Mouse (Mus musculus): ENCODE data around the gene Zbtb16. TPM values are rescaled to one million over a fixed set of nuclear protein-coding genes. Genes with fewer than 3 reads are reported as not detected.

Gene Zbtb16
- polyA plus RNA-seq, 1 experiment from 2014 or later = 7.7 TPM

DNA sequence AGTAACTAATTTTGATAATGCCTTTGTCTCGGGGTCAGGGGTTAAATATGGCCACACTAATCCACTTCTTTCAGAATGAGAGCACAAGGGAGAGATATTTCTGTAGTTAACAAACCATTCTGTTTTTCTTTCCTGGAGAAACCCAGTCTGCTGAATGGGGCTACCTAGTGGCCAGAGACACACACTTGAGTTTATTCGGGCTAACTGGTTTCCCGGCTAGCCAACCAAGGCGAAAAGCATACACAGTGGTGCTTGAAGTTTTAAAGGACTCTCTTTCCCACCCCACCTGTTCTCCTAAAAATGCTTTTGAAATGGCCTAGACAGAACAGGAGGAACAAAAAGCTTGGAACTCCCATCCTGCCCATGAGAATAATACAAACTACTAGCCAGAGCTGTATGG lies 140.2 kb downstream of the Zbtb16 start:
- Histone ChIP-seq H3K9ac (no peak overlapping the region), H3K4me1 (peaks cover 33% of the 10 kb centered on the region), H3K27me3 (replicated peaks) (no peaks in the 10 kb centered on the region), H3K4me3 (no peak overlapping the region), H3K4me2 (replicated peaks) (no peak overlapping the region), H3K36me3 (no peaks in the 10 kb centered on the region), H3K27ac (no peak overlapping the region), H3K9me3 (no peaks in the 10 kb centered on the region)
- ATAC-seq (ENCODE audit: low FRiP score, low read depth) = no peak
- WGBS = 76% methylated on average over 4 of the region's 4 CpGs

DNA sequence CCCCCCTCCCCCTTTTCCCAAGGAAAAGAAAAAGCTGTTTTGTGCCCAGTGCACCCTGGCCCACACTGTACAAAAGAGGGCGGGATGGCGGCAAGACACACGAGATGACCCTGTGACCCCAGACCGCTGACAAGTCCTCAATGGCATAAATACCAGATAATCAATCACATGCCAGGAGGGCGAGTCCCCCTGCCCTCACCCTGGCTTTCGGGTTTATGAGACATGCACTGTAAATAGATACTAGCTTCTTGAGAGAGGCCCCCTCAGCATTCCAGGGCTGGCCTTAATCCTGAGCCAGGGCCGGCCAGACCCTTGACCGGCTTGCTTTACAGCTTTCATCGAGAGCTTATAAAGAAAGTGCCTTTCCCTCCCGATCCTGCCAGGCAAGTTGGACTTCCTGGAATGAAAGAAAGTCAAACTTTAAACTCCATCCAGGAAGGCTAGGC lies 141.4 kb downstream of the Zbtb16 start:
- no peak overlapping the region for H3K9ac ChIP-seq
- no peaks in the 10 kb centered on the region for H3K27me3 ChIP-seq (replicated peaks)
- H3K4me3 ChIP-seq = no peak overlapping the region
- H3K27ac ChIP-seq = no peak overlapping the region
- no peaks in the 10 kb centered on the region for H3K36me3 ChIP-seq
- peaks cover 32% of the 10 kb centered on the region for H3K4me1 ChIP-seq
- H3K4me2 ChIP-seq (replicated peaks) = 0 out of 2 replicates have a peak overlapping the region, but pooled peaks have one; percentile 9
- WGBS = 3% methylated on average over 10 of the region's 10 CpGs
- no peaks in the 10 kb centered on the region for H3K9me3 ChIP-seq
- no peak for ATAC-seq (ENCODE audit: low FRiP score, low read depth)

DNA sequence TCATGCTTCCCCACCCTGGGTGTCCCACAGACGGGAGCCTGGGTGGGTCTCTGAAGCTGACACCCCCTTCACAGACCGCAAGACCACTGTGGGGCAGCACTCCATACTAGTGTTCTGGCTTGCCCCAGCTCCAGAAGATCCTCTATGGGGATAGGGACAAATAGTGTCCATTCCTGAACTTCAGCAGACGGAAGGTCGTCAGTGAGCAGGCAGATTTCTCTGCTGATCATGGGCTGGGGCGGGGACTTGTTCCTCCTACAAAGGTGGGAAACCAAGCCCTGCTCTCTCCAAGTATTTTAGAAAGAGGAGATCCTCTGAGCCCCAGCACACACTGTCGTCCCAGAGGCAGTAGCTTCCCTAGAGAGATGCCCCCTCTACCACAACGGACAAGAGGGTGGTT lies 142.3 kb downstream of the Zbtb16 start:
- ATAC-seq (ENCODE audit: low FRiP score, low read depth) = no peak
- Histone ChIP-seq H3K9me3 (no peaks in the 10 kb centered on the region), H3K9ac (0 out of 2 replicates have a peak overlapping the region, but pooled peaks have one; percentile 30), H3K4me1 (peaks cover 32% of the 10 kb centered on the region), H3K36me3 (no peaks in the 10 kb centered on the region), H3K27me3 (replicated peaks) (no peaks in the 10 kb centered on the region), H3K4me2 (replicated peaks) (no peak overlapping the region), H3K27ac (no peak overlapping the region), H3K4me3 (no peak overlapping the region)
- WGBS = 43% methylated on average over 7 of the region's 7 CpGs

DNA sequence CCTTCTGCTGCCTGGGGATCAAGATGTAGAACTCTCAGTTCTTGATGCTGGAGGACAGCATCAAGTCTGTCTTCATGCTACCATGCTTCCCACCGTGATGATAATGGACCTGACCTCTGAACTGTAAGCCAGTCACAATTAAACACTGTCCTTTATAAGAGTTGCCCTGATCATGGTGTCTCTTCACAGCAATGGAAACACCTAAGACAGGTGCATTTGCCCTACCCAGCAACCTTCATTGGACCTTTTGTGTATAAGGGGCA lies 146.4 kb downstream of the Zbtb16 start:
- no peak overlapping the region for H3K4me3 ChIP-seq
- H3K9ac ChIP-seq = no peak overlapping the region
- no peak for ATAC-seq (ENCODE audit: low FRiP score, low read depth)
- no peak overlapping the region for H3K27ac ChIP-seq
- H3K9me3 ChIP-seq = no peaks in the 10 kb centered on the region
- H3K27me3 ChIP-seq (replicated peaks) = no peaks in the 10 kb centered on the region
- peaks cover 23% of the 10 kb centered on the region for H3K4me1 ChIP-seq
- H3K4me2 ChIP-seq (replicated peaks) = no peak overlapping the region
- WGBS = 76% methylated on average over 1 of the region's 1 CpGs
- no peaks in the 10 kb centered on the region for H3K36me3 ChIP-seq

DNA sequence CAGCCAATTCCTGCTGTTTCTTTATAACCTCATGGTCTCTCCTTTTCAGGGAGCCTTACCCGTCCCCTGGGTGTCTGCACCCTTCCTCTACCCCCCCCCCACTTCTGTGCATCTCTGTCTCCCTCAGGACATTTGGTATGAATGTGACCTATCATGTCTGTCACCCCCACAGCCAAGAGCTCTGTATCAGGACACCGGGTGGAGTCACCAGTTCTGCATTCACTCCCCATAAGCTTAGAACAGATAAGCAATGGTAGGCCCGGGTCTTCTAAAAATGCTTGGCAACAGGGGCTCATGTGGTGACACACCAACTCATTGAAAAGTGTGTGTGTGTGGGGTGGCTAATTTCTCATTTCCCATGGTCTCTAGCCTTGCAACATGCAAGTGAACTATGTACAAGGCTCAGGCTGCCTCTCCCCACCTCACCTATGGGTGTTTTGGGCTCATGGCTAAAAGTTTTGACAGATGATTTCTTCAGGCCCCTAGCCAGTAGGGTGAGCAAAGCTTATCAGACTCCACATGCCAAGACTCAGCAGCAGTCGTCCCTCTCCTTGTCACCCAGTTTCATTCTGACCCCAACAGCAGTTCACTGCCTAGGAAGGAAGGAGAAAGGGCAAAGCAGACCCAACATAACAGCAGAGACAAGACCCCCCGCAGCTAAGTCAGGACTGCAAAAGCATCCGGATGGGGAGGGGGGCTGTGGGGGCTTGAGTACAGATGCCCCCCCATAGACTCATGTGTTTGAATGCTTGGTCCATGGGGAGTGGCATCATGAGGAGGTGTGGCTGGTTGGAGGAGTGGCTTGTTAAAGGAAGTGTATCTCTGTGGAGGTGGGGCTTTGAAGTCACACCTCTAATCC lies 146.9 kb downstream of the Zbtb16 start:
- H3K27me3 ChIP-seq (replicated peaks) = no peaks in the 10 kb centered on the region
- peaks cover 24% of the 10 kb centered on the region for H3K4me1 ChIP-seq
- no peaks in the 10 kb centered on the region for H3K36me3 ChIP-seq
- no peak for ATAC-seq (ENCODE audit: low FRiP score, low read depth)
- no peak overlapping the region for H3K4me3 ChIP-seq
- WGBS = 77% methylated on average over 6 of the region's 6 CpGs
- no peaks in the 10 kb centered on the region for H3K9me3 ChIP-seq
- H3K4me2 ChIP-seq (replicated peaks) = no peak overlapping the region
- H3K9ac ChIP-seq = no peak overlapping the region
- H3K27ac ChIP-seq = no peak overlapping the region

DNA sequence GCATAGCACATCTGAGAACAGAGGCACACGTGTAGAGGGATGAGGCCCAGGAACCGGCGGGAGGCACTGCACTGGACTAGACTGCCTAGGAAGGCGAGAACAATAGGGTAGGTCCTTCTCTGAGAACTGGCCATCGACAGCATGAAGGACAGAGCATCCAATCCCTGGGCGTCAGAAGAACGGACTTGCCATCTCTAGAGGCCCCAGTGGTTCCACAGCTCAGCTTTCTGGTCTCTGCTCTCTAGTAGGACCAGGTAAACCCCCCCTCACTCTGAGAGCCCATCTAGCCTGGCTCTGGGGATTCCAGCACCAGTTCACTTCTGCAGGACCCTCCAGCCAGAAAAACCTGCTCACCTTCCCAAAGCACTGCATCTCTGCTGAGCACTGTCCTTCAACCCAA lies 148.1 kb downstream of the Zbtb16 start:
- no peak overlapping the region for H3K27ac ChIP-seq
- no peak for ATAC-seq (ENCODE audit: low FRiP score, low read depth)

DNA sequence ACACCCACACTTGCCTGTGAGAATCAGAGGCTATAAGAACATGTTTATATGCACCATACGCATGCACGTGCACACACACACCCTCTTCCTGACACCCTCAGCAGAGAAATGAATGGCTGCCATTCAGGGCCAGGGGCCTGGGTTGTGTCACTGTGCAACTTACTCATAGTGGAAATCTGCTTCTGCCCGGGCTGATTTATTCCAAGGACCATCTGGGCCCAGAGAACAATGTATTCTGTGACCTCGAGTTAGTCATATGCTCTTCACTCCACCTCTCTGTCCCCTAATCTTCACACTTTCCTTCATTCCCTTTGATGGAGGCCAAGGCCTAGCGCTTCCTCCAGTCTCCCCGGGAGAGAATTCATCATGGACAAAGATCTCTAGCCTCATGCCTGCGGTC lies 150.3 kb downstream of the Zbtb16 start:
- WGBS = 32% methylated on average over 7 of the region's 7 CpGs
- no peak for ATAC-seq (ENCODE audit: low FRiP score, low read depth)
- no peaks in the 10 kb centered on the region for H3K36me3 ChIP-seq
- no peaks in the 10 kb centered on the region for H3K27me3 ChIP-seq (replicated peaks)
- no peak overlapping the region for H3K4me3 ChIP-seq
- H3K27ac ChIP-seq = no peak overlapping the region
- H3K4me1 ChIP-seq = peaks cover 14% of the 10 kb centered on the region
- no peak overlapping the region for H3K4me2 ChIP-seq (replicated peaks)
- H3K9me3 ChIP-seq = no peaks in the 10 kb centered on the region
- H3K9ac ChIP-seq = no peak overlapping the region

More for the DNA sequence above, 148.1 kb downstream of the Zbtb16 start:
- no peaks in the 10 kb centered on the region for H3K36me3 ChIP-seq
- no peaks in the 10 kb centered on the region for H3K9me3 ChIP-seq
- no peak overlapping the region for H3K4me3 ChIP-seq
- no peak overlapping the region for H3K9ac ChIP-seq
- WGBS = 81% methylated on average over 7 of the region's 7 CpGs
- H3K4me2 ChIP-seq (replicated peaks) = no peak overlapping the region
- H3K4me1 ChIP-seq = peaks cover 14% of the 10 kb centered on the region
- H3K27me3 ChIP-seq (replicated peaks) = no peaks in the 10 kb centered on the region

DNA sequence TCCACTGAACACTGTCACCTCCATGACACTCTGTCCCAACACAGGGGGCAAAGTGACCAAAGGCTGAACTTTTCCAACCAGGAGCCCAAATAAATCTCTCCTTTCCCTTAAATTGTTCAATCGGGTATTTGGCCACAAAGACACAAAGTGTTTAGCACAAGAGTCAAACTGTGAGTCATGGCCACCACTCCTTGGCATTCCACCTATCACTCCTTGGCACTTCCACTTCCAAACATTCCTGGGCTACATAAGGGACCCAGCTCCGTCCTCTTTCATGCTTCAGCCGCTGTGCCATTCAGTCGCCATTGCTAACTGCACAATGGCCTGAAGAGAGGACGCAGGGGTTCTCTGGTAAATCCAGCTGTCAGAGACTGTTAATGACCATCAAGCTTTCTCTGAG lies 151.9 kb downstream of the Zbtb16 start:
- peaks cover 18% of the 10 kb centered on the region for H3K4me1 ChIP-seq
- no peak overlapping the region for H3K27ac ChIP-seq

DNA sequence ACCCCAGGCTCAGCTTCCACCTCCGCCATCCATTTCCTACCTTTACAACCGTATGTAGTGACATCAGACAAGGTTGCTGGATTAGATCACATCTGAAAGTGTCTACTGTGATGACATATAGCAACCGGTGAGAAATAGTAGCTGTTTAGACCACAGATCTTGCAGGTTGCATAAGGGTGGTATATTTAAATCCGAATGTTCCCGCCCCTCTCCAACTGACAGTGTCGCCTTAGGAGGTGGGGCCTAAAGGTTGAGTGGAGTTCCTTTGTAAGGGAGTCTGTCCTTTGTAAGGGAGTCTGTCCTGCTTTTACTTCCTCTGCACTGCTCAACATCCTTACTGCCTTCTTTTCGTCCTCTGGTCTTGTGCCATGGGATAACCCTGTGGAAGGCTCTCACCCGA lies 154.8 kb downstream of the Zbtb16 start:
- Histone ChIP-seq H3K4me1 (peaks cover 38% of the 10 kb centered on the region), H3K9ac (no peak overlapping the region), H3K4me2 (replicated peaks) (no peak overlapping the region), H3K27me3 (replicated peaks) (no peaks in the 10 kb centered on the region), H3K4me3 (no peak overlapping the region), H3K9me3 (no peaks in the 10 kb centered on the region), H3K36me3 (no peaks in the 10 kb centered on the region), H3K27ac (no peak overlapping the region)
- no peak for ATAC-seq (ENCODE audit: low FRiP score, low read depth)
- 92% methylated on average over 8 of the region's 8 CpGs for WGBS

More for the DNA sequence above, 151.9 kb downstream of the Zbtb16 start:
- H3K9me3 ChIP-seq = no peaks in the 10 kb centered on the region
- no peak overlapping the region for H3K4me2 ChIP-seq (replicated peaks)
- ATAC-seq (ENCODE audit: low FRiP score, low read depth) = no peak
- H3K4me3 ChIP-seq = no peak overlapping the region
- WGBS = 54% methylated on average over 5 of the region's 5 CpGs
- no peaks in the 10 kb centered on the region for H3K27me3 ChIP-seq (replicated peaks)
- H3K9ac ChIP-seq = no peak overlapping the region
- H3K36me3 ChIP-seq = no peaks in the 10 kb centered on the region

DNA sequence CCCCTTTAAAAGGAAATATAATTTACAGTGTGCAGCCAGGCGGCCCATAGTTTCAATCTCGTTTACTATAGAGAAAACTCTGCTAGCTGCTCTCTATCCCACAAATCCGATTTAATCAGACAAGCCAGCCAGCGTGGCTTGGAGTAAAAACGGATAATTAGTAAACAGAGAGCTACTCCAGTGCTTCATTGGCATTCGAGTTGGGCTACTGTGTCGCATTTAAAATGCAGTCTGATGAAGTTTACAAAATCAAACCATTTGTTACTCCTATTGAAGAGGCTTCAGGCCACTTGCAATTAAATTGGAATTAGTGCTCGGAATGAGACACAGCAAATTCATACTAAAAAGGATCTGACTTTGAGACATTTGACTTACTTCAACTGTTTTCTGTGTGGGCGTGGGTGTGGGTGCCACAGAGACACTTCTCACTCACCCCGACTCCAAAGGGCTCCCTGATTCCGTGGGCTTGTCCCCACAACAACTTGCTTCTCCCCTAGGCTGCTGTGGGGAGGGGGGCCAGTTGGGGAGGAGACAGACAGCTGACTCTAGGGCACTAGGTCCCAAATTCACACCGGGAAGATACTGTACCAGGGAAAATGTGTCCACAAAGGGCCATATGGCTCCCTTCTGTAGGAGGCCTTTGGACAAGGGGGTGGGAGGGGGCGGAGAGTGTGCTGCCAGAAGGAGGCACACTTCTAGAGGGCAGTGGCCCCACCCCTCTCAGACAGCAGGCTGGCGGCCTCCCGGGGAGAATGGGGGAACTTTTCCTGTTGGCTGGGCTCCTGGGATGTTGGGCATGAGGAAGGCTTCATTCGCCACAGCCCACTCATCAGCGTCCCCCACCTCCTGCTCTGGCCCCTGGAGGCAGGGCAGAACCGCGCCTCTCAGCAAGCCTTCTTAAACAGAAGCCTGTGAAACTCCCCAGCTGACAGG lies 157.3 kb downstream of the Zbtb16 start:
- Histone ChIP-seq H3K4me3 (no peak overlapping the region), H3K4me1 (peaks cover 50% of the 10 kb centered on the region)
- ATAC-seq (ENCODE audit: low FRiP score, low read depth) = peak; percentile 81

DNA sequence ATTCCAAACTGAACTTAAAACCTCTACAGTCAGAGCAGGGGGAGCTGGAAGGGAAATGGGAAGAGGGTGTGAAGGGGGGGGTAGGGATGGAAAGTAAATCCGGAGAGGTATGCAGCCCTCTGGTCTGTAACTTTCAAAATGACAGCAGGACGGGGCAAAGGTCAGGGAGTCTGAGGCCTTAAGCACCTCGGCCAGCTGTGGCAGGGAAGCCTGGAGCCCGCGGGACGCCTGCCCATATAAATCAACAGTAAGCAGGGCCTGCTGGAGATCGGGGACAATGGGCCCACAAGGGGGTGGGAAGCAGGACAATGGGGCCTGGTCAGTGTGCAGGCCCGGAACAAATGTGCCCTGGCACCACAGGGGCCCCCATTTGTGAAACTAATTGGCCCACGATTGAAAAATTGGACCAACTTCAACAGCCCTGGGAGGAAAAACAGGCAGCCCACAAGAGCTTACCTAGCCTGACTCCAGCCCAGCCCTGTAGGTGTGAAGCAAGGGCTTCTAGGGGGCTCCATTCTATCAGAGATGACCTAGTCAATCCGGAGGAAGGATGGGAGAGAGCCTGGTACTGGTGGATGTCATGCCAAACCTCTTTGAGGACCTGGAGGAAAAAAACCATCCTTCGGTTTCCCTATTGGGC lies 160.8 kb downstream of the Zbtb16 start:
- 0 out of 2 replicates have a peak overlapping the region, but pooled peaks have one; percentile 14 for H3K4me2 ChIP-seq (replicated peaks)
- H3K9me3 ChIP-seq = no peaks in the 10 kb centered on the region
- H3K36me3 ChIP-seq = no peaks in the 10 kb centered on the region
- 9% methylated on average over 11 of the region's 11 CpGs for WGBS
- no peak overlapping the region for H3K4me3 ChIP-seq
- H3K27ac ChIP-seq = no peak overlapping the region
- peaks cover 55% of the 10 kb centered on the region for H3K4me1 ChIP-seq
- no peak overlapping the region for H3K9ac ChIP-seq
- no peak for ATAC-seq (ENCODE audit: low FRiP score, low read depth)
- H3K27me3 ChIP-seq (replicated peaks) = peaks cover 18% of the 10 kb centered on the region; the same call in 1 of the 2 replicates

More for the DNA sequence above, 157.3 kb downstream of the Zbtb16 start:
- H3K27ac ChIP-seq = peak overlapping the region; percentile 42; the same call in 1 of the 2 replicates
- H3K9me3 ChIP-seq = no peaks in the 10 kb centered on the region
- H3K27me3 ChIP-seq (replicated peaks) = 0 out of 2 replicates have a peak, but pooled peaks cover 6% of the 10 kb centered on the region
- peak overlapping the region; percentile 42 for H3K4me2 ChIP-seq (replicated peaks)
- H3K9ac ChIP-seq = no peak overlapping the region
- no peaks in the 10 kb centered on the region for H3K36me3 ChIP-seq
- 14% methylated on average over 19 of the region's 19 CpGs for WGBS
